Mouse (Mus musculus) brain, embryonic 14.5 days (tissue): Measurements from ENCODE around the gene Orm2.

ENCODE experiments used
- CTCF ChIP-seq: fragments of 200-500 bp; IDR thresholded peaks from 2 replicates; pipeline ENCODE4 v1.5.1; 2012; ENCODE audit warnings: inconsistent platforms, mild to moderate bottlenecking, moderate library complexity, borderline replicate concordance; ENCODE audit not compliant: insufficient read depth, insufficient read length; ENCODE audit errors: extremely low read depth
- POLR2A ChIP-seq: fragments of 200-500 bp; IDR thresholded peaks from 2 replicates; pipeline ENCODE4 v1.6.1; 2012; ENCODE audit warnings: mild to moderate bottlenecking, inconsistent platforms, borderline replicate concordance; ENCODE audit not compliant: poor library complexity, insufficient read depth, insufficient read length, severe bottlenecking; ENCODE audit errors: extremely low read depth

DNA sequence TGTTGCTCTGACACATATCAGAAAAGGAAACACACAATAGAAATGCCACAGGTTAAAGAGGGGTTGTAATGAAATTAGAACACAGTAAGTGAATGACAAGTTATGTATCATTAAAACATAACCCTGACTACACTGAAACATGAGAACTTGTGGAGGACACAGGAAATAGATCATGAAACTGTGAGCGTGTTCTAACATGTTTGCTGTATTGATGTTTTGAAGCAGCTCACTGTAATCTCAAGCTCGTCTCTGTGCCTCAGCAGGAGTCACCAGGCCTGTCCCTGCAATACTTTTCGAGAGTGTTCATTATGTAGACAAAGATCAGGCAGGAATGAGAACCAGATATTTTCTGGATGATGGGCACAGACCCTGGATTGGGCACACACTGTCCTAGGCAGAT is 18.6 kb upstream of the Orm2 start:
- no peak for TF ChIP-seq CTCF
- TF ChIP-seq POLR2A = no peak
